Mouse (Mus musculus): ENCODE measurements around the gene Car9.

Gene Car9

DNA sequence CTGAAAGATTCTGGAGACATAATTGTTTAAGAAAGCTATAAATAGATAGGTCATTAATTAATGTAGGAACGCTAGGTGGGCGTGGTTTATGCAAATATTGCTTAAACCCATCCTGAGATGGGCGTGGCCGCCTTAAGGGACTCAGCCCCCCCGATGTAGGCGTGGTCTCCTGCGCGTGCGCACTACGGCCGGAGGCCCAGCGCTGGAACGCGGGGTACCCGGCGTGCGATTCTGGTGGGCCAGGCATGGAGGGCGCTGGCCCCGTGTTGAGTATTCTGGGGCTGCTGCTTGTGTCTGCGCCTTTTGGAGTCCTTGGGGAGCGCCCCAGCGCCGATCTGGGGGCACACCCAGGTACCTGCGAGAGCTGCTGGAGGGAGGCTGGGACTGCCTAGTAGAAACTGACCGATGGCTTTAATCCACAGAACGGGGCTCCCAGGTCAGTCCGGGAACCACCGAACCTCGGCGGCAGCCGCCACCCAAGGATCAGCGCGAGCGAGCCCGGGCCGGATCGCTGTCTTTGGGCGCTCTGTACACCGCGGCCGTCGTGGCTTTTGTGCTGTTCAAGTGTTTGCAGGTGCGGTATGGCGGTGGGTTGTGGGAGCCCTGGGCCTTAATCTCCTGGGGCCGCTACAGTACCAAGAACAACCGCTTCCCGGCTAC lies 13.4 kb upstream of the Car9 start:
- peak; percentile 93 for DNase-seq (ENCODE audit: low read depth, low spot score)

DNA sequence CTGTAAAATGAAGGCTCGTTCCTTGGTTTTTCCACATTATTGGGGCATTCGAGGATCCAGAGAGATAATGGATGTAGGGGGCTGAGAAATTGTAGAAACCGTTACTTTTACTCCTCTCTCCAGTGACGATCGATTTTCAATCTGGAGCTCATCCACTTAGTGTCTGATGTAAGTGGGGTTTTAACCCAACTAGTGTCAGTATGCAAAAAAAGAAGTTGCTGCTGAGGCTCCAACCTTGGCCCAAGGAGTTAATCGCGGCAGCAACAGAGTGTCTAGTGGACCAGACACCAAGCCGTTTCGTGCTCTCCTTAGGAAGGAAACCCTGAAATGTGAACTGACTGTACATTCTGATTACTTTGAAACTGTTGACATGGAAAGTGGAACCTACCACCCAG lies 12.9 kb upstream of the Car9 start:
- DNase-seq (ENCODE audit: low read depth, low spot score), result no peak

DNA sequence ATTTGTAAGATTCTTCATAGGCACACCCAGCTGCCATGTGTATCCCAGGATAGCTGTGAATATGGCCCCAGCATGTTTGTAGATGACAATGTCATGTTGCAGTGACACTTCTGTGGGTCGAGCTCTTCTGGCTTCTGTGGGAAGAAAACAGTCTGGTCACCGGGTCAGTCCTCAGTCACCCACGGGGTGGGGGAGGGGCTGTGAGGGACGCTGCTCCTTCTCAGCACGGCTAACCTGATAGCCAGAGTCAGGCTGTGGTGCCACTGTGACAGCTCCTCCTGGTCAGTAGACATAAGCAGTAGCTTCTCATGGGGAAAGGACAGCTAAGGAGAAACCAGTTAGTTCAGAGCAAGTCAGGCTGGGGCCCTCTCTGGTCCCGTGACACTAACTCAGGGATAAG lies 10.2 kb upstream of the Car9 start:
- no peak for DNase-seq (ENCODE audit: low read depth, low spot score)

DNA sequence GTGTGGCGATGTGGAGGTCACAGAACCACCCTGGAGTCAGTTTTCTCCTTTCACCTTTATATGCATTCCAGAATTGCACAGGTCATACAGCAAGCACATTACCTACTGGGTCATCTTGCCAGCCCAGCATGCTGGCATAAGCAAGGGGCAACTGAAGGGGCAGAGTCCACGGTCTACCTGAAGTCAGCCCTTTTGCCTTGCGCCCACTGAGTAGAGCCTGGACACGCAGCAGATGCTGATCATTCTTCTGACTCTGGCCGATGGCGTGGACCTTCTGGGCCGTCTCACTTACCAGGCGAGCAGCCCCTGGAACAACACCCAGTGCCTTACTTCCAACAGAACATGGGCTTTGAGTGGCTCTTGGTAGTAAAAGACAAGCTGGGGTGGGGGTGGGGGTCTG lies 9.4 kb upstream of the Car9 start:
- DNase-seq (ENCODE audit: low read depth, low spot score), result no peak

DNA sequence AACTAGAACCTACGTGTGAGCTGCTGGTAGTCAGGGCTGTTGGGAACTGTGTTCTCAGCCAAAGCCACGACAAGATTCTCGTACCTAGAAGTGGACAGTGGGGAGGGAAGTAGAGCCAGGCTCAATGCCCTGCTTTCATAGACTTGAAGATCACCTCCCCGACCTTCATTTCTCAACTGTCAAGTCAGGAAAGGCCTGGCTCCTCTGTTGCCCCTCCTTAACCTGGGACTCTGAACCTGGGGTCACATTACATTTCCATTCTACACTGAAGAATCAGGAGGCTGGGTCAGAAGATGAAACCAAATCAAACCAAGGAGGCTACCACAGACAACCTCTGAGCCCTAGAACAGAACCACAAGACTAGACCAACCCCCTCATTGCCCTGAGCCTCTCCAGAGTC lies 8.8 kb upstream of the Car9 start:
- no peak for DNase-seq (ENCODE audit: low read depth, low spot score)

DNA sequence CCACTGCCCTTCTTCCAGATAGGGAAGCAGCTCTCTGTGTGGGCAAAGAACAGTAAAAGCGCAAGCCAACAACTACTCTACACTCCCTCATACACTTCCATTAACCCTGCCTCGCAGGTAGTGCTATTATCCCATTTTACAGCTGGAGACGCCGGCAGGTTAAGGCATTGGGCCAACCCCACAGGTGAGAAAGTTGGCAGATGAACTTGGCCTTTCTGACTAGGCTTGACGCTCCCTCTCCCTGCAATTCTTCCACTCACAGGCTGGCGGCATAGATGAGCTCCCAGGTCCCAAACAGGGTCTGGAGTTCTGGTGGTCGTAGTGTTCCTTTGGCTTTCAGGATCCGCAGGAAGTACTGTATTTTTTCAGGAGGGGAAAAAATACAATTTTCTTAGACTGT lies 7.8 kb upstream of the Car9 start:
- peak; percentile 89 for DNase-seq (ENCODE audit: low read depth, low spot score)

DNA sequence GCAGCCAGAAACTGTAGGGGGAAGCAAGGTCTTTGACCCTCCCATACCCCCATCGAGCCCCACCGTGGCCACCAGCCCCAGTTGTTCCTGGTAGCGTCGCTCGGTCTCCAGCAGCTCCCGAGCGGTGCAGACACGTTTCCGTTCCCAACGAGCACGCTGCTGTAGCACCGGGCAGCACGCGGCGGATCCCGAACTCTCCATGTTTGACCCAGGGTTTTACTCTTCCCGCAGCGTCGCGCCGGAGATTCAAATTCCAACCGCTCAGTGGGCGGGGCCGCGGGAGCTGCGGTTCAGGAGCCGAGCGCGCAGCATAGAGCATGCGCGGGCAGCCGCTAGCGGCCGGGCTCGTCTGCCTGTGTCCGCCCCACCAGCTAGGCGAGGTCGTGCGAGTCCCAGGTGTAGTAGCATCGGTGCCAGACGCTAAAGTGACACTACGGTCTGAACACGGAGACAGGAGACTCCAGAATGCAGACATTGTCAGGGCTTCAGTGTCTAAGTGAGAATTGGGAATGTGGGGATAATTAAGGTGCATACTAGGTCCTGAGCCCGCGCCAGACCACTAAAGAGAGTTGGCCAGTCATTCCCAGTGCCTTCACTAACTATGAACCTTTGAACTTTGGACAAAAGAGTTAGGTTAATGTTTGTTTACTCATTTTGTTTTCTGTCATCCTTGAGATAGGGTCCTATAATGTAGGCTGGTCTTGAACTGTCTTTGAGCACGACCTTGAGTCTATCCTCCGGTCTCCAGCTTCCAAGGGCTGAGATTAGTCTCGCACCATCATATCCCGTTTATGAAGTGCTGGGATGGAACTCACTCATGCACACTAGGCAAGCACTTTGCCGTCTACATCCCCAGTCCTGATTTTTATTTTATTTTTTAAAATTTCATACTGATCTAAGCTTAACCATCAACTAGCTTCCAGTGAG lies 7.1 kb upstream of the Car9 start, which contains the start of gene Arhgef39:
Gene Arhgef39 (minus strand): TSS at position 289 of the 927 bp plus-strand sequence.
- DNase-seq (ENCODE audit: low read depth, low spot score), result peak; percentile 89

DNA sequence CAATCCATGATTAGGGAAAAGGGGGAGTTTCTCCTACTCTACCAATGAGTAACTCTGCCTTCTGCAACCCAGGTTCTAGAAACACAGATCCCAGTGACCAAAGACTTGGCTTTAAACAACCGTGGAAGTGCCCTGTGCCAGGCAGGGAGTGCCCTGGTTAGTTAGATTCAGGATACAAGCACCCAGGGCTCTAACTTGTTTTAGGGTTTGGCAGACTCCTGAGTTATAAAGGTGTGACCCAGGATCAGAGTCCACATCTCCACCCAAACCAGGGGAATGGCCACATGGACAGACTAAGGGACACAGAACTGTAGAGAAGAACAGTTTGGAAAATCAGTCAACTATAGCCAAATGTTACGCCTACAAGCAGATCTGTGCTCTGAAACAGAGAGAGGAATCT lies 3.7 kb upstream of the Car9 start:
- DNase-seq (ENCODE audit: low read depth, low spot score), result no peak

DNA sequence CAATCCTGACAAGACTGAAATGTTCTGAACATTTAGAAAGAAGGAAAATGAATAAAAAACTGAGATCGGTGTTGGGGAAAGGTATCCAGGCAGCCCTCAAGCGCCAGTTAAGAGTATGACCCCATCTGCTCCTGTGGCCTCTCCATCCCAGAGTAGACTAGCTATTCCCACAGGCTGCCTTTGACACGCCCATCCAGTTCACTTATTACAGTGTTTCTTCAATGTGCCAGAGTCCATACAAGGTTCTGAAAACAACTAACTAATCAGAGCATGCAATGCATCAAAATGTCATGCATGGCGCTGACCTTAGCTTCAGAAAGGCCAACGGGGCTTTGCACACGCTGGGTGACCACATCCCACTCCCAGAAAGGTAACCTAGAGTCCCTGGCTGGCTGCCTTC lies 3.3 kb upstream of the Car9 start:
- no peak for DNase-seq (ENCODE audit: low read depth, low spot score)

DNA sequence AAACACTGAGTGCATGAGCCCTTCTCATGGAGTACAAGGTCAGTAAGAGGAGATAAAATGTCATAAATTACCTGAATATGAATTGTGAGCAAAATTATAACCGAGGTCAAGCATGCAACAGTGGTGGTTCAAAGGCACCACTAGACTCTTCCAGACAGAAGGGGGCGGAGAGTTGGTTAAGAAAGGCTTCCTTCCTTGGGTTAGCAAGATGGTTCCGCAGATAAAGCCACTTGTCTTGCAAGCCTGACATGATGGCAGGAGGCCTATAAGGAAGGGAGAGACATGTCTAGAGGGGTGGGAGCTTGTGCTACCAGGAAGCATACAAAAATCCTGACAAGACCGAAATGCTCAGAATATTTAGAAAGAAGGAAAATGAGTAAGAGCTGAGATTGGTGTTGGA lies 2.5 kb upstream of the Car9 start:
- DNase-seq (ENCODE audit: low read depth, low spot score), result no peak

DNA sequence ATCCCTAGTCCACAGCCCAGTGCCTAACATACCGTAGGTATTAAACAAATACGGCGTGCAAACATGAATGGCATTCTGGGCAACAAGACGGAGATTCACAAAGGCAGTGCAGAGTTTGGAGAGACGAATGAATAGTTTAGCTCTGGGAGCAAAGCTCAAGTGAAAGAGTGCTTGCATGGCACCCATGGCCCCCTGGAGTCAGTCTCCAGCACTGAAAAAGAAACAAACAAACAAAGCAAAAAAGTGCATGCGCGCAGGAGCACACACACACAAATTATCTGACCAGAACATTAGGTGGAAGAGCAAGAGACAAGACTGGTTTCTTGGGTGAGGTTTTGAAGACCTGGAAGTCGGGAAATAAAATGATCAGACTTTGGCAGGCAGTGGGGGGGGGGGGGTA lies 692 bp upstream of the Car9 start:
- no peak for DNase-seq (ENCODE audit: low read depth, low spot score)

DNA sequence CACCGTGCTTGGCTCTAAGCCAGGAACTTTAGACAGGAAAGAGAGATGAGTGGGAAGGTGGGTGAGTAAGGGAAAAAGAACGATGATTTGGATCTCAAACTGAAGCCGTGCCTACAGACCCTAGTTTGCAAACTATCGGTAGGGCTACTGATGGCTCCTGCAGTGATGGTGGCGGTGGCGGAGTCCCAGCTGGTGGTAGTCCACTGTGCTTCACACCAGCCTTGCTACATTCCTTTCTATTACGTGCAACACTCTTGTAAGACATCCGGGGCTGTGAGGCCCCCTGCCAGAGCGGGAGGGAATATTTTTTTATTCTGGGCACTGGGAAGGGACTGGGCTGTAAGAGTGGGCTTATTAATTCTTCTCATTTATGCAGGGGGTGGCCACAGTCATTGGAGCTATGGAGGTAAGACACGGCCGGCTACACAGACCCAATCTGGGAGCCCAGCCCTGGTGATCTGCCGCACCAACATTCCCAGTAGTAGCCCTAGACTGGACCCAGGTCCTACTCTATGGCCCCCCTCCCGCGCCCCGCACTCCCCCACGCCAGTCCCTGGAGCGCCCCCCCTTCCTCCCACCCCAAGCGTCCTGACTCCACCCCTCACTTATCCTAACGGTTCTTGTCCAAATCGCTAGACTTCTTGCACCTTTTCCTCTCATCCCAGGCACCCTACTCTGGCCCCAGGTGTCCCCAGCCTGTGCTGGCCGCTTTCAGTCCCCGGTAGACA lies 1.3 kb downstream of the Car9 start:
- DNase-seq (ENCODE audit: low read depth, low spot score), result no peak

DNA sequence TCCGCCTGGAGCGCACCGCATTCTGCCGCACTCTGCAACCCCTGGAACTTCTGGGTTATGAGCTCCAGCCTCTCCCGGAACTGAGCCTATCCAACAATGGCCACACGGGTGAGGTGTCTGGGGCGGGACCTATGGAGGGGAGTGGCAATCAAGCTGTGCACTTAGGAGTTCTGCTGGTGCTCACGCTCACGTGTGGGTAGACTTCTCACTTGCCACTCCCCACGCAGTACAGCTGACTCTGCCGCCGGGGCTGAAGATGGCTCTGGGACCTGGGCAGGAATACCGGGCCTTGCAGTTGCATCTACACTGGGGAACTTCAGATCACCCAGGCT lies 1.9 kb downstream of the Car9 start:
- DNase-seq (ENCODE audit: low read depth, low spot score), result peak; percentile 79

DNA sequence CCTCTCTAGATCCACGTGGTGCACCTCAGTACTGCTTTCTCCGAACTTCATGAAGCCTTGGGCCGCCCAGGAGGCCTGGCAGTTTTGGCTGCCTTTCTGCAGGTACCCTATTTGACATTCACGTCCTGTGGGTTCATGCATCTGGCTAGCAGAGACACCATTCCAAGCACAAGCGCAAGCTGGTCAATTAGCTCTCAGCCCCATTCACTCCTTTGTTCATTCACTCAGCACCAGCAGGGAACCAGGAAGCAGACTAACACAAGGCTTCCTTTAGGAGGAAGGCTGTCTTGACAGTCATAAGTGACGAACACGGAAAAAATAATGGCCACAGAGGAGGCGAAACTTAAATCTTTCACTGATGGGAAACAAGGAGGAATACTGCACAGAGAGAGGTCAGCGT lies 2.3 kb downstream of the Car9 start:
- peak; percentile 79 for DNase-seq (ENCODE audit: low read depth, low spot score)

DNA sequence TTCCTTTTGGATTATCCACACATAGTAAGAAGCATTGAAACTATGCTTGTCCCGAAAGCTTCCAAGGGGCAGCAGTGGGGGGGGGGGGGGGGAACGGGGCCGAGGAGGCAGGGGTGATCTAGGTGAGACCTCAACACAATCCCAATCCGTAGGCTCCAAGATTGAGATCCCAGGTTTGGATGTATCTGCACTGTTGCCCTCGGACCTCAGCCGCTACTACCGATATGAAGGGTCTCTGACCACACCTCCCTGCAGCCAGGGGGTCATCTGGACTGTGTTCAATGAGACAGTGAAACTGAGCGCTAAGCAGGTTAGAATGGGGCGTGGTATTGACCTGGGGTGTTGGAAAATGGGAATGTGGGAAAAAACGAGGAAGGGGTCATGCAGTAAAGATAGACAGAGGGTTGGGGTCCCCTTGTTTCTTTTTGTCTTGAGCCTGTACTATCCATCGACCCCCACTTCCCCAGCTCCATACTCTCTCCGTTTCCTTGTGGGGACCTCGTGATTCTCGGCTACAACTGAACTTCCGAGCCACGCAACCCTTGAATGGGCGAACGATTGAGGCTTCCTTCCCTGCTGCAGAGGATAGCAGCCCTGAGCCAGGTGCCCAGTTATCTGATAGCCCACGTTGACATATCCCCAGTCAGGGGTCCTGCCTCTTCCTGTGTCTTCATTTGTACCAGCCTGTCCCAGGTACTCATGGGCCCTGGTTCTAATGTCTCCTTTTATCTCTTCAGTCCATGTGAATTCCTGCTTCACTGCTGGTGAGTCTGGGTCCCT lies 5.1 kb downstream of the Car9 start:
- no peak for DNase-seq (ENCODE audit: low read depth, low spot score)

DNA sequence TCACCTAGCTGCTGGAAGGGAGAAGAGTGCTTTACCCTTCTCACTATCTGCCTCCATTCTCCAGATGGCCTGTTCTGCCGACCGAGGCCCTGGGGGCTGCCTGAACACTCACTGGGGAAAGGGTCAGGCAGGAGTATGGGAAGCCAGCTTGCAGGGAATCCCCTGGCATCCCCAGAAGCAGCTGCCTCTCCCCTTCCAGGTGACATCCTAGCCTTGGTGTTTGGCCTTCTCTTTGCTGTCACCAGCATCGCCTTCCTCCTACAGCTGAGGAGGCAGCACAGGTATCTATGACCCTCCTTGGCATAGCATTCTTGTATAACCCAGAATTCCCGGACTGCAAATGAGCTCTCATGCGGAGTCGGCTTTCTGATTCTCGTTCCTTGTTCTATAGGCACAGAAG lies 5.9 kb downstream of the Car9 start:
- DNase-seq (ENCODE audit: low read depth, low spot score), result no peak

DNA sequence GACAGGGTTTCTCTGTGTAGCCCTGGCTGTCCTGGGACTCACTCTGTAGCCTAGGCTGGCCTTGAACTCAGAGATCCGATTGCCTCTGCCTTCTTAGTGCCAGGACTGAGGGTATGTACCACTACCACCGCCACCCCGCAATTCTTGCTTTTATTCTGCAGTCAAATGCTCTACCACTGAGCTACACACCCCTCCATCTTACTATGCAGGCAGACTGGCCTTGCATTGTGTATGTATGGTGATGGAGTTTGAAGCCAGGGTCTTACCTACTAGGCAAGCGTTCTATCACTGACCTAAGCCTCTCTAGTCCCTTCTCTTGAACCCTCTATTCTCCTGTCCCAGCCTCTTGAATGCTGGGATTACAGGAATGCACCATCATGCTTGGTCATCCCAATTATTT lies 6.5 kb downstream of the Car9 start:
- DNase-seq (ENCODE audit: low read depth, low spot score), result no peak

DNA sequence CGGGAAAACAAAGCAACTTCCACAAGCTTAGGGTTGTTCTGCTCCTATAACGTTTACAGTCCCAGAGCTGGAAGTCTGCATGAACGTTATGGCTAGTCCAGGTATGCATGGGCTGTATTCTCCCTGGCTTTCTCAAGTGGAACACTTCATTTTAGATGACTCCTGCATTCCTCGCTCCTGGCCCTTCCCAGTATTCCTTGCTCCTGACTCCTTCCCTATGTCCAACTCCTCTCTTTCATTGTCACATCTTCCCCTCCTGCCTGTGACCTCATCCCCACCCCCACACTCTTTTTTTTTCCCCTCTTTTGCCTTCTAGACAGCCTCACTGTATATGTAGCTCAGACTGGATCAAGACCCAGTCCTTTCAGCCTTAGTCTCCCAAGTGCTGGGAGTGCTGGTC lies 7.0 kb downstream of the Car9 start:
- DNase-seq (ENCODE audit: low read depth, low spot score), result no peak

DNA sequence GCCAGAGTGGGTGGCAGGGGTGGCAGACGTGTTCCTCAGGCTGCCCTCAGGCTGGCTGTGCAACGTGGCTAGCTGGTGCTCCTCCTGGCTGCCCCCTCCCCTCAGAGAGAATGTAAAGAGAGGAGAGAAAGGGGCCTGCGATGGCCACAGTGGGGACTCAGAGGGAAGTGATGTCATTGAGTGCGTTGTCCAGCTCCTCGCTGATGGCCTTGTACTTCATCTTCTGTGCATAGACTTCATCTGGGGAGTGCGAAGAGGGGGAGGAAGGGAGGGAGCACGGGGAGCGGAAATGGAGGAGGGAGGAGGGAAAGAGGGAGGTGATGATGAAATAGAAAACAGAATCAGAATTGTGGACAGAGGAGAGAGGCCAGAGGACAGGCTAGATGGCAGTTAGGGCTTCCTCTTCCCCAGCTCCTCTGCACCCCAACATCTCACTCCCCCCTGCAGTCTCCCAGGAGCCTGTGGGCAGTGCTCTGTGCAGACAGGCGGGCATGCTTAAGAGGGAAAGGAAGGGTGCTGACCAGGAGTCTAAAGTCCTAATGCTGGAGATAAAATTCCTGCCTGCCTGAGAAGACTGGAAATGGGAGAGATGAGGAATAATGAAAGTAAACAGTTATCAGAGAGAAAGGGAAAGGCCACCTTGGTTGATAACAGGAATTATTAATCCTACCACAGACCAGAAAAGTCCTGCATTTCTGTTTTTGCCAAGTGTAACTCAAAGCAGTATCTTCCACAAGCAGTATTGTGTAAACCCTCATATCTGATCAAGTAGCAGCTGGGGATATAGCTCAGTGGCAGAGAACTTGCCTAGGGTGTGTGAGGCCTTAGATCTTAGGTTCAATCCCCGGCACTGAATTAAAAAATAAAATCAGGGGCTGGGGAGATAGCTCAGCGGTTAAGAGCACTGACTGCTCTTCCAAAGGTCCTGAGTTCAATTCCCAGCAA lies 9.3 kb downstream of the Car9 start:
- no peak for DNase-seq (ENCODE audit: low read depth, low spot score)

DNA sequence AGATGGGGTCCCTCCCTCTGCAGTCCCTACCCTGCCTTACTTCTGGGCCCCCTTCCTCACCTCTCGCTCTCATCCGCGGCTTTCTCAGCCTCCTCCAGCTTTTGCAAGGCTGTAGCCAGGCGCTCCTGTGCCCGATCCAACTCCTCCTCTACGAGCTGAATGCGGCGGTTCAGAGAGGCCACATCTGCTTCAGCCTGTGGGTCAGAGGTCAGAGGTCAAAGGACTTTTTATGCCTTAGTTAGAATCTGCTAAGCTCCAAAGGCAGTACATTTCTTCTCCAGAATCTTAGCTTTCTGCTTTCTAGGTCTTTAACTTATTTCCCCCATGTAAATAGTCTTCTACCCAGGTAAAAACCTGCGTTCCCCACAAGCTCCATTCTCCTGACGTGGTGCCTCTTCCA lies 12.8 kb downstream of the Car9 start:
- no peak for DNase-seq (ENCODE audit: low read depth, low spot score)

DNA sequence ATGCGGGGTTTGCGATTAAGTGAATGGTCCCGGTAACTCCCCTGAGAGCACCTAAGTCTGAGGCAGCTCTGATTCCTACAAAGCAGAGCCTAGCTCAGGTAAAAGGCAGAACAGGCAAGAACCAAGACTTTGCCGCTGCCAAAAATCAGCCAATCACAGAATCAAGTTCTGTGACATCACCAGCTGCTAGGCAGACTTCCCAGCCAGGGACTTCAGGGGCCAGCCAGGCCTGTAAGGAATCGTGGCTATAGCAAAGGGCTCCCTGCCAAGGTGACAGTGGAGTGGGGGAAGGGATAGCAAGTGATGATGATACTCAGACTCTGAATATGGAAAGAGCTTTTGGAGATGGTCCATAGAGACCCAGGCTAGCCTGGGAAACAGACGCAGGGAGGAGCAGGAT lies 13.2 kb downstream of the Car9 start:
- DNase-seq (ENCODE audit: low read depth, low spot score), result peak; percentile 76
